Mouse (Mus musculus) testis, adult 10 weeks (tissue): ENCODE results near the gene Serp2. TPM values are rescaled to one million over a fixed set of nuclear protein-coding genes. Genes with fewer than 3 reads are reported as not detected.

Experiments
- polyA plus RNA-seq: library from polyadenylated mRNA; stranded (reverse); fragments of 350-450 nt; fragmentation: Illumina TruSeq; extraction: RNeasy Lipid Tissue Mini Kit (QIAGEN cat#74804); gene quantifications from one replicate; pipeline ENCODE4 v1.2.3, GENCODE M21; 2014; ENCODE audit warnings: low read depth, low replicate concordance

Serp2 gene
- 7.6 TPM for polyA plus RNA-seq

DNA sequence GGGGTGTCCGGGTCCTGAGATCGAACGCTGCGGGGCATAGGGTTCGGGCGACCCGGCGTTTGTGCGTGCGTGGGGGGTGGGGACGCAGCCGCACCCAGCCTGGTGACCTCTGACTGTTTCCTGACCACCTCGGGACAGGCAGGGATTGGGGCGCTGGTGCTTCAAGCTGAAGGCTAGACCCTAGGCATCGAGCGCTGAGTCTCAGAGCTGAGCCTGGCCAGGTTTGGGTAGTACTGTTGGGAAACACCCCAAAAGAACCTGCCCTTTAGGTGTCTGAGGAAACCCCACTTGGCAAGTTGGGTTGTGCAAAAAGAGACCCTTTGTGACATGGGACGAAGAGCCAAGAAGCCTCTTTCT lies at the start of gene Serp2:
Gene Serp2, minus strand, starts transcription at position 38 of the 357 bp plus-strand sequence.

Other genes with a start within 250 kb of the Serp2 start
- 331 TPM for gene Tsc22d1, start 141.9 kb downstream of the Serp2 start, polyA plus RNA-seq